Mouse (Mus musculus): ENCODE measurements at regions not wholly inside any gene's neighbourhood (a gene's known extent, or its start where the extent isn't known, plus 50 kb on each side); places are given as distances from the start of the nearest gene placed in this dataset.
A peak's percentile ranks its signal among the peaks of the same experiment; 100 is the strongest.

- peak; percentile 80 for DNase-seq (ENCODE audit: low spot score)
These were observed 53.2 kb upstream of the Frmd4a start for GRCm38 (mm10) chr2:3964351-3964750.

More at GRCm38 (mm10) chr2:3964351-3964750, 53.2 kb upstream of the Frmd4a start:
- peak; percentile 100 for ATAC-seq (replicated peaks; ENCODE audit: insufficient number of reproducible peaks, low FRiP score, low TSS enrichment, low read depth)
- H3K4me2 ChIP-seq (ENCODE audit: low read depth, low read length): no peak overlapping the region
- 86% methylated on average over 4 of the region's 4 CpGs for WGBS
- no peaks in the 10 kb centered on the region for H3K4me1 ChIP-seq (ENCODE audit: control insufficient read depth, insufficient read depth, low read length)
- H3K27ac ChIP-seq (replicated peaks; ENCODE audit: low read depth, low read length): no peak overlapping the region
- H3K9ac ChIP-seq (replicated peaks; ENCODE audit: low read length): no peak overlapping the region
- no peaks in the 10 kb centered on the region for H3K27me3 ChIP-seq (ENCODE audit: control insufficient read depth, insufficient read depth, low read length)
- H3K9me3 ChIP-seq (replicated peaks; ENCODE audit: control insufficient read depth, low read length): no peaks in the 10 kb centered on the region
- no peaks in the 10 kb centered on the region for H3K36me3 ChIP-seq (replicated peaks; ENCODE audit: control insufficient read depth, insufficient read depth, low read depth, low read length)
- no peak overlapping the region for H3K4me3 ChIP-seq (ENCODE audit: low read depth, low read length)
